Mouse (Mus musculus): Measurements from ENCODE around the gene Mmd. TPM values are rescaled to one million over a fixed set of nuclear protein-coding genes. Genes with fewer than 3 reads are reported as not detected.

Gene Mmd
- total RNA-seq, 2 experiments from 2014 or later, result 9.1 to 9.3 TPM

DNA sequence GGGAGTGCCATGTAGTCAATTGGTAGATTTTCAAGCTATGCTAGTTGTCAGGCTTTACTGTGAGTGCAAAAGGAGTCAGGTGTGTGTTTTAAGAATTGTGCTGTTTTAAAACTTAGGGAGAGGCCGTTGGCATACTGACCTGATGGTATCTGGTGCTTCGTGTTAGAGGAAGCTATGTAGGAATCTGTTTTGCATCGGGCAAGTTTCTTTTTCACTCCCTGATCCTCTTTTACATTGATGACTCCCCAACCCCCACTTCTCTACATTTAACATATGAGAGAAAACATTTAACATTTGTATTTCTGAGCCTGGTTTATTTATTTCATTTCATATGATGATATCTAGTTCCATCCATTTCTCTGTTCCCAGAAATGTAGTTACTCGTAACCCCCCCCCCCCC lies 1.5 kb upstream of the Mmd start:
- intact Hi-C loops (cut with DNase I), result no loop called here

DNA sequence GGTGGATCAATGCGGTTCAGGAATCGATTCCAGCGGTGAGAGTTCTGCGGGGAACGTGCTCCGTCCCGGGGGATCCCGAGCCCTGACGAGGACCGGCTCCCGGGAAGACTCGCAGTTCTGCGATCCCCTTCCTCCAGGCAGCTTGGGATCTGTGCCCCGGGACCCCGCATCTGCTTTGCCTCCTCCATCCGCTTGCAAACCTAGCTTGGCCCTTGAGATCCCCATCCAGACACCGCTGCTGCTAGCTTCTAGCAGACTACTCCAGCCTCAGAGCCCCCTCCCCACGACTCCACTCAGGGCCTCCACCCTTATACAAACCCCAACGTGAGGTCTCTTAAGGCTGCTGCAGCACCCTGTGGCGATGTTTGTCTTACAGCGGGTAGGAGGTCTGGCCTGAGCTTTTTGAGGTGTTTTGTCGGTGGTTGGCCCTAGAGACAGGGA lies 465 bp downstream of the Mmd start:
- intact Hi-C loops (cut with DNase I), result no loop called here

More for the DNA sequence above, 1.5 kb upstream of the Mmd start:
- no peak for DNase-seq

DNA sequence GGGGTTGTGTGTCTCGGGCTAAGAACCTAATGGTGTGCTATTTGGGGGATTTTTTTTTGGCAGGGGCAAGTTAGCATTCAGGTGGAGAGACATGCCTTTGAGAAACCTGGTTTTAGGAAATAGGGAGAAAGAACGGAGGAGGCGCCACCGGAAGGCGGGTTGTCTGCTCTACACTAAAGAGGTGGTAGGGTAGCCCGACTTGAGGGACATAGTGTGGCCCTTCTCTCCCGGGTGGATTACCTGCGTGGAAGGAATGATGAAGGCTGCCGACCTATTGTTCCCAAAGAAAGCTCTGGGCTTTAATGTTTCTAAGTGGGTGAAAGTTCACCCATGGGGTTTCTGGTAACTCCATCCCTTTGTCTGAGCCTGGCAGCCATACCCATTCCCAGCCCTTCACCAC lies 933 bp downstream of the Mmd start:
- intact Hi-C loops (cut with DNase I), result no loop called here

More for the DNA sequence above, 465 bp downstream of the Mmd start:
- DNase-seq, result no peak

DNA sequence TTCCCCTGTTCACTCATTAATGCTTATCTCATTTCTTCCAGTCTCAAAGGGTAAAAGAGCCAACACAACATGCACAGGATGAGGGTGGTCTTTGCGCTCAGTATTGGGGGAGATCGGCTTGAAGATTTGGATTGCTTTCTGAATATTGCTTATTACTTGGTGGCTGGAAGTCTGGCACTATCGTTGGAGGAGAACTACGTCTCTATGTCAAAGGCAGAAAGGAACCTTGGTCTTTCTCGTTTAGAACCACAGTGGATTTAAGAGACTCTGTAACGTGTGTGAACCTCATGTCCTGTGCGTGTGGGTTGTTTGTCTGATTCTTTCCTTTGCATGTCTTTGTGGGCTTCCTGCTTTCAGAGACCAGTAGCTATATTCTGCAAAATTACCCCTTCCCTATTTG lies 1.5 kb downstream of the Mmd start:
- intact Hi-C loops (cut with DNase I), result no loop called here
- no peak for DNase-seq

More for the DNA sequence above, 933 bp downstream of the Mmd start:
- no peak for DNase-seq

DNA sequence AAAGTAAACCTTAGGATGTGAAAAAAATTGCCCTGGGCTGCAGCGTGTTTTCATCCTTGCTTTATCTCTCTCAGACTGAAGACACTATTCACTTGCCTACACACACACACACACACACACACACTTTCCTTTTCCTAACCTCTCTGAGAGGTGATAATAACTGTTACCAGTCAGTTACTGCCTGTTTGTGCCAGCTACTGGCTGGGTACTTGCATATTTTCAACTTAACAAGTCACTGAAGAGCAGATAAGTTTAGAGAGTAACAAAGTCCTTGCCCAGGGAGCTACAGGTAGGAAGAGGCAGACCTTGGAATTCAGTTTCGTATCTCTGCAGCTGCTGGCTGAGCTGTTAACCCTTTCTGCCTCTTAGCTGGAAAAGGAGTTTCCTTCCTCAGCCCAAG lies 2.7 kb downstream of the Mmd start:
- intact Hi-C loops (cut with DNase I), result no loop called here
- DNase-seq, result no peak

DNA sequence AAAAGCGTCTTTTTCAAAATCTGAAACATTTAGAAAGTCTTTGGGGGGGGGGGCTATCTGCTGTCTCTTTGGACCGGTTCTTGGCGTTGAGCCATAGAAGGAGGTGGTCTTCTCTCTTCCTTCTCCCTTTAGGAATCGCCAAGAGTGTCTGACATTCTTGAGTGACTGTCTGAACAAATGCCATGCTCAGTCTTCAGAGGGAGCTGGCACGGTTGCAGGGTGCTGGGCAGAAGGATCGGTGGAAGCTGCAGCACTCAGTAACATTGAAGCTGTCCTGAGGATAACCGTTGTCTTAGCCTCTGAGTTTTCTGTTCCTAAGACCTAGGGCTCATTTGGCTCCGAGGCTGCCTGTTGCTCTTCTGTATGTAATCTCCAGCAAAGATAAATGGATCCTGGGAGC lies 3.1 kb downstream of the Mmd start:
- DNase-seq, result no peak
- intact Hi-C loops (cut with DNase I), result no loop called here

DNA sequence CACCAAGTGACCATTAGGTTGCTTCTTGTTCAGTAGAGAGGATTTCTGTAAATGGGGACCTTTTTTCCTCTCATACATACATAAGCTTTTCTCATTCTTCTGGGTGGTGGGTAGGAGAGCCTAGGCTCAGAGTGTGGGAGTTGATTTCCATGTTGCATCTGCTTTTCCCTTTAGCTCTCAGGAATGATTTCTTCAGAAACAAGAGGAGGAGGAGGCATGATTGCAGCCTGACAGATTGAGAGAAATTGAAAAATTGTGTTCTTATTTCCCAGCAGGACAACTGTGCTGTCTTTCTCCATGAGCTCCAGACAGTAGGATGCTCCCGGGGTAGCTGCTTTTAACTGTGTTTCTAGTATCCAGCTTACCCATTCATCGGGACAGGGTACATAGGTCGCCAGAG lies 5.3 kb downstream of the Mmd start:
- no peak for DNase-seq
- intact Hi-C loops (cut with DNase I), result no loop called here

DNA sequence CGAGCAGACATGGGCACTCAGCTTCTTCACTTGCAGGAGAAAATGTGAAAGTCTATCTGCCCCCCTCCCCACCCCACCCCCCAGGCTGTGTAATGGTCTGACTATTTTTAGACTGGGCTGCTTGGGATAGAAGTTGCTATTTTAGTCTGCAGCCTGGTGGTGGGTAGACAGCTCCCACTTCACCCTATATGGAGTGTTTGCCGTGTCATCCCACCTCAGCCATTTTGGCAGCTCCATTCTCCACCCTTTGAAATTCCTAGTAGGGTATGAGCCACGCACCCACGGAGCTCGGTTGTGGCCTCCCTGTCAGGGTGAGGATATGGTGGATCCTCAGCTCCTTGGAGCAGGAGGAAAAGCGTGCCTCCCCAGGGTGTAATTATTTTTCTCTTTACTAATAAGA lies 6.4 kb downstream of the Mmd start:
- intact Hi-C loops (cut with DNase I), result no loop called here
- no peak for DNase-seq

DNA sequence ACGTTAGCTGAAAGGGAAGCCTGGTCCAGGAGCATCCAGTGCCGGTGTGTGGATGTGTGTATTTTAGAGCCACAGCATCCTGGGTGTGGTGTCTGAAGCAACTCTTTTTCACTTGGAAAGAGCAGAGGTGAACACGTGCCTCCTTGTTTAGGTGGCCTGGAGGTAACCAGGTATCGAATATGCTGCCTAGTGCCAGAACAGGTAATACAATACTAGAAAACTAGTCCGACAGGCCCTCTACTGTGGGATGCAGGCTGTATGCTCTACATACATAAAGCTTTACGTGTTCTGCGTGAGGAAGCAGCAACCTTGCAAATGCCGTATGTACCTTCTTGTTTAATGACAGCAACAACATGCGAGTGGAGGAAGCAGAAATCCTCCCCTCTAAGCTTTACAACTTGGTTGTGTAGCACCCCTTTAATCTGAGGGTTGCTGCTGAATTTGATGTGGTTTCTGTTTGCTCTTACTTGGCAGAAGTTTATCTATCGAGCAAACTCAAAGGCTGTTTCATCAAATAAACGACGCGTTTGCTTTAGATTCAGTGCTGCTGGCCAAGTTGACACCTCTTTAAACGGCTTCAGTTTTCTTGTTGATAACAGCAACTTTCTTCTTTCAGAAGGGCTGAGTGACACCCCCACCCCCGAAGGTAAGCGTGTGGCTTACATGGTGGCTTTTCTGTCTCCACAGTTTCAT lies 7.7 kb downstream of the Mmd start:
- DNase-seq, result no peak
- intact Hi-C loops (cut with DNase I), result no loop called here

DNA sequence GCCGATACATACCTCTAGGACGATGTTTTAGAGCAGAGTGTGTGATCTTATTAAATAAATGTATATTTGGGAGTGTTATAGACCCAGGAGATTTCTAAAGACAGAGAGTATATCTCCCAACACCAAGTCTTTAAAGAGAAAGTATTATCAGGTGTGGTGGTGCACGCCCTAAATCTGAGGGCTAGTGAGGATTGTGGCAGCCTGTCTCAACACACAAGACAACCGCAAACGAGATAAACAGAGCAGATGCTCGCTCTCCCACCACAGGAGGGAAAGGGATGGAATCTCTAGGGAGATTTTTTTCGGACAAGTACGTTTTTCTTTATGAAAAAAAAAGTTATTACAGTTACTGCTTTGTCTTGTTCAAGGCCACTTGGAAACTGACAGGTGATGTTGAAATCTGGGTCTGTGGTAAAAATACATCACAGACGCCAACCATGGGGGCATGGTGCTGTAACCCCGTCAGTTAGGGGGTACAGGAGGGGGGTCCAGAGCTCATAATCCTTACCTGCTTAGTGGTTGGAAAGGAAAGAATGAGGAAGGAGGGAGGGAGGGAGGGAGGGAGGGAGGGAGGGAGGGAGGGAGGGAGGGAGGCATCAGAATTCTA lies 9.2 kb downstream of the Mmd start:
- DNase-seq, result no peak
- intact Hi-C loops (cut with DNase I), result no loop called here

DNA sequence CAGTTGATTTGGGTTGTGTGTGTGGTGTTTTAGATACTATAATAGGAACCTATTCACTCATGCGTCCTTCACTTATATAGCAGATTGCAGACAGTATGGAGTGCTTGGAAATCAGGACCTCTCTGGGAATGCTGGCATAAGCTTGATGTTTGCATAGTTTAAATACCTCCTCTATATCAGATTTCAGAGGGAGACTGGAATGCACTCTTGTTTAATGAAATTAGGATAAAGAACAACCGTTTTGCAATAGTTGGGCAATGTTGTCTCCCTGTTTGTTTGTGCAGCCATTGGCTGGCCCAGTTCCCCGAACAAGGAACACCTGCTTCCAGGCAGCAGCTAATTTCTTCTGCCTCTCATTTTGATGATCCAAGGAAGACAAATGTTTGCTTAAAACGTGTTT lies 9.8 kb downstream of the Mmd start:
- intact Hi-C loops (cut with DNase I), result no loop called here
- no peak for DNase-seq

DNA sequence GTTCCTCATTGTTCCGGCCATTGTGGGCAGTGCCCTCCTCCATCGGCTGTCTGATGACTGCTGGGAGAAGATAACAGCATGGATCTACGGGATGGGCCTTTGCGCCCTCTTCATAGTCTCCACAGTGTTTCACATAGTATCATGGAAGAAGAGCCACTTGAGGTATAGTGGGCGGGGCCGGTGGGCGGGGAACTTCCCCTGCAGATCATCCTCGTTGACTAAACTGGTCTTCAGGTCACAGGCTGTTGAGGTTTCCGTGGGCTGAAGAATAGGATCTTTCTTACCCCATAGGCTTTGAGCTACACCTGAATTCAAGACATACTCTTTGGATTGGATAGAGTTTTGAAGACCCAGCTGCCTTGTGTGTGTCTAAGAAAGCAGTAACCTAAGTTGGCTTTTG lies 10.6 kb downstream of the Mmd start:
- DNase-seq, result no peak
- intact Hi-C loops (cut with DNase I), result no loop called here

DNA sequence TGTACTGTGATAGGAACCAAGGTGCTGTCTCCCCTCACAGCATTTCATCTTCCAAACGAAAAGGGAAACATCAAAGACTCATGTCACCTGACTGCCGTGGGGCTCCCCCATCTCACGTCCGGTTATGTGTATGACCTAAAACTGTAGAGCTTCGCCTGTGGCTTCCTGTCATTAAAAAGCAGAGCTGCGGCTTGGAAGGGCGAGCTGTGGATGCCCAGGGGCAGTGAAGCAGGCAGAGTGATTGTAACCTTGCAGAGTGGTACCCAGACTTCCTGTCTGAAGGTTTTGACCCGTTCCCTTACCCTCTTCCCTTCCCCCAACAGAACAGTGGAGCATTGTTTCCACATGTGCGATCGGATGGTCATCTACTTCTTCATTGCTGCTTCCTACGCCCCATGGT lies 14.9 kb downstream of the Mmd start:
- intact Hi-C loops (cut with DNase I), result no loop called here
- no peak for DNase-seq

DNA sequence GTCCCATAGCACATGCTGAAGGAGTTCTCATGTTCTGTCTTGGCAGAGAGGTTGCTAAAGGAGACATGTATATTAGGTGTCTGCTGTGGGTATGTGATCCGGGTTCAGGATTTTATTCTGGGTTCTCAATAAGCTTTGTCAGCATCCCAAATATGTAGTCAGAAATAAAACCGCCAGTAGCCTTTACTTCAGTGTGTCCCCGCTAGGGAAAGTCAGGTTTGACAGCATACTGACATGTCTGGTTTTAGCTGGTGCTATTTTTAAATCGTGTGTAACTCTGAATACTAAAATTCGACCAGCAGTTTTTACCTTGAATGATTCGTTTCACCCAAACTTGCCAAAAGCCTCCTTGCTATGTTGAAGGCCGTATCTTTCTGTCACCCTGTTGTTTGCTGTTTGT lies 16.3 kb downstream of the Mmd start:
- no peak for DNase-seq
- intact Hi-C loops (cut with DNase I), result no loop called here

DNA sequence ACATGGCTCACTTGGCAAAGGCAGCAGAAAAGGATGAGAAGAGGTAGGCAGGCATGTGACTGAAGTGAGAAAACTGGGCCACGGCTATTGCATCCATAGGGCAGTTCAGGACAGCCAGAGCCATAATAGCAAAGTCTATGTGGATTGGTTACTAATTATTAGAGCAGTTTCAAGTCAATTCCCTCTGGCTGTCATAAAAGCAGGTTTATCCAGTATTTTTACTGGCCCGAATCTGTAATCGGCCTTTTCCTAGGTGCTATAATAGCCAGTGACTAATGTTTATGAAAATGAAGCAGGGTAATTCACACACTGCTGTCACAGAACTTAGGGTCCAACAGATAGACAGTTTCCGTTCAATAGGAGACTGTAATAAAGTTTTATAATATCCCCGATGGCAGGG lies 19.7 kb downstream of the Mmd start:
- no peak for DNase-seq
- intact Hi-C loops (cut with DNase I), result no loop called here

DNA sequence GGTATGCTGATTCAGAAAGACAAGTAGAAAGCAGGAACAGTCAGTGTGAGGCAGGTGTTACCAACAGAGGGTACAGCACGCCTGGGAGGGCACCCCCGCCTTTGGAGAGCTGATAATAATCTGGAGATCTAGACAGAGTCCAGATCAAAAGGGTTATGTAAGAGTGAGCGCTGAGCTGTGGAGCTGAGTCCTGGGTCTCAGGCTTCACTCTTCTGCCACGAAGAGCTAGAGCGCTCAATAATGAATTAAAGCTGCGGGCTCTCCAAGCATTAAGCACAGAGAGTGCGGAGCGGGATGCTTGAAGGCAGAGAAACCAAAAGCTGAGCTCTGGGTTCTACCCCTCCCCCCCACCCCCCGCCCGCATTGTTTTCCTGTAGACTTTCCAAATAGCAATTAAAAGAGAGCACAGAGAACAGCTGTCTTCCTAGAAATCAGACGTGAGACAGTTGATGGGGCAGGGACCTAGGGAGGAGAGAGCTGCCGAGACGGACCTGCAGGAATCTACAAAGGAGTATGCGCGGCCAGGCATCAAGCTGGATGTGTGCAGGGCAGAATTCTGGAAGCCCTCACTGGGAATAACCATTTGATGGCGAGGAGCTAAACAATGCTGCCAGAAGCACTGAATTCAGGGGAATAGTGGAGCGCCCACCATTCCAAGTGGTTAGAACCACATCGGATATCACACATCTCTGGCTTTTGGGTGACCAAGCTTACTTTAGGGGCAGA lies 20.3 kb downstream of the Mmd start:
- intact Hi-C loops (cut with DNase I), result no loop called here
- no peak for DNase-seq

DNA sequence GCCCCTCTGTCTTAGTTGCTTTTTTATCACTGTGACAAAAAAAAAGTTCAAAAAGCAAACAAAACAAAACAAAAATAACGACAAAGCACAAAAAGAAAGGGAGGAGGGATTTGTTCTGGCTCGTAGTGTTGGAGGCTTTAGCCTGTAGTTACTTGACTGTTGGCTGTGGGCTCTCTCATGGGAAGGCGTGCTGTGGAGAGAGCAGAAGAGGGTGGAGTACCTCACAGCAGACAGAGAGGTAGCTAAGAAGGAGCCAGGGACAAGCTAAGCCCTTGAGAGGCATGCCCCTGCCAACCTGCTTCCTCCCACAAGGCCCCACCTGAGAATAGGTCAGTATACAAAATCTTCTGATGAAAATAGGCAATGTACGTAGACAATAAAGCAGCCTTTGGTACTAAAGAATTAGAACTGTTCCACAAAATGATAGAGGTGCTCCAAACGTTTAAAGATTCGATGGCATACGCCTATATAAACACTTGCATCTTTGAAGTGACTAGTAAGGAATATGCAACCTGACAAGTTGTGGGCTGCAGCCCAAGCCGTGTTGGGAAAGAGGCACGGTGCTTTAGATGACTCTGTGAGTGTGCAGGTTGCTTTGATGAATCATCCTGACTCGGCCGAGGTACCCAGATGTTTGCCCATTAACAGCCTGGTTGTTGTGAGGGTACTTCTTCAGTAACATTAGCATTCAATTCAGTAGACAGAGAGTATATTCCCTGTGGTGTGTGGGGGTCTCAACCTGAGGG lies 21.0 kb downstream of the Mmd start:
- intact Hi-C loops (cut with DNase I), result no loop called here
- DNase-seq, result no peak

DNA sequence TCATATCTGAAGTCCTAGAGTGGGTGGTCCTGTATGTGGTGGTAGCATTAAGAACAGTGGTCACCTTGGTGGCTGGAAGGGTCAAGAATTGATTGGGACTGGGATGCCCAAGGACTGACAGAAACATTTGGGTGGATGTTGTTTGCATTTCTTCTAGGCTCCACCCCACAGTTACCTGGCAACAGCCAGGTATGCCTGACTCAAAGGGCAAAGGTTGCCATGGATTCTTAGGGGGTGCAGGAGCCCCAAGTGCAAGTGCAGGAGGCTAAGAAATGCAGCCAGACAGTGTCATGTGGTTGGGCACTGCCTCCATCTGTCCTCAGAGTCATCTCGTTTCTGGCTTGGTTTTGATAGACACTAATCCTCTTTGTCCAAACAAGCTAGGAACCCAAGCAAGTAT lies 24.9 kb downstream of the Mmd start:
- no peak for DNase-seq
- intact Hi-C loops (cut with DNase I), result no loop called here

DNA sequence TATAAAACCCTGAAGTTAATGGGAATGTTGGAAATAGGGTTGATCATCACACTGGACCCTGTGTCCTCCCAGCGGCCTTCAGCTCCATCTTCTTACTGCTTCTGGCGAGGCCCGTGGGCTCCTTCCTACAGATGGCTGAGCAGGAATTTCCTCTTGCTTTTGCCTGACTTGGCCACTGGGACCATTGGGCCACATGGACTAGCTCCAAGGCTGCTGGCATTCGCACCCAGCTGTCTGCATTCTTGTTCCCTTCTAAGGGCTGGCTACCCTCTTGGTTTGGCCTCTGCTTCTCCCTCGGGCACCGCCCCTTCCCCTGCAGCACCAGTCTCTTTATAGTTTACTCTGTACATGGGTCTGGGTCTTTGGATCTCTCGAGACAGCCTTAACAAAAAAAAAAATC lies 26.4 kb downstream of the Mmd start:
- intact Hi-C loops (cut with DNase I), result no loop called here

DNA sequence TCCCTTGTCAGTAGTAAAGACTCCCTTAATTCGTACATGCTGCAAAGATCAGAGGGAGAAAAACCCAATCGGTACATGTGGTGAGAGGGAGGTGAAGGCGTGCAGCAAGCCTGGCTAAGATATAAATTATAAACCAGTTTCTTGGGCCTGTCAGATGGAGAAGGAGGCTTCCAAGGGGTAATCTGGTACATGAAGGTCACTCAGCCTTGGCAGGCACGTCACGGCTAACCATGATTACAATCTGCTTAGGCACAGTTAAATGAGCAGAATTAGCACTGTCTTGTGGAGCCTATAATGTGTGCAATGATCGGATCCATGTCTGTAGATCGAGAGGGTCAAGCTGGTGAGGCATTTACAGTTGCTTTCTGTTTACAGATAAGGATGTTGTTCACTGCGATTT lies 26.9 kb downstream of the Mmd start:
- intact Hi-C loops (cut with DNase I), result no loop called here
- no peak for DNase-seq

More for the DNA sequence above, 26.4 kb downstream of the Mmd start:
- peak; percentile 44 to 48 for DNase-seq

DNA sequence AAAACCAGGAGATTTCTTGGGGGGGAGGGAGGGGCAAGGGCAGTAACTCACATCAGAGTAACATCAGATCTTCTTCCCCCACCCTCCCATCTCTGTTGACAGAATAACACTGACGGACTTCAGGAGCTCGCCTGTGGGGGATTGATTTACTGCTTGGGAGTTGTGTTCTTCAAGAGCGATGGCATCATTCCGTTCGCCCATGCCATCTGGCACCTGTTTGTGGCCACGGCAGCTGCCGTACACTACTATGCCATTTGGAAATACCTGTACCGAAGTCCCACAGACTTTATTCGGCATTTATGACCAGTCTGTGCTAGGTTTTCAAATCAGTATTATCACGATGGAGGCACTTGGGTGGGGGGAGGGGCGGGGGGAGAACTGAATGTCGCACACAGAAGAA lies 27.3 kb downstream of the Mmd start:
- intact Hi-C loops (cut with DNase I), result no loop called here
- peak in 1 of 2 experiments; percentile 32 for DNase-seq

All from gastrocnemius, postnatal 36 days (tissue).